Mouse (Mus musculus) urinary bladder, adult 2 months (tissue): ENCODE data around the gene Agbl4. TPM values are rescaled to one million over a fixed set of nuclear protein-coding genes. Genes with fewer than 3 reads are reported as not detected.
A peak's percentile ranks its signal among the peaks of the same experiment; 100 is the strongest.

ENCODE experiments used
- DNase-seq: peaks from one replicate; pipeline ENCODE4 v3.0.0; 2022; ENCODE audit warnings: low spot score
- polyA plus RNA-seq: library from polyadenylated mRNA; depleted of rRNA; stranded (reverse); fragments of >200 nt; gene quantifications from 2 replicates; pipeline ENCODE4 v1.2.3, GENCODE M21; 2012; rRNA removed

Gene Agbl4
- polyA plus RNA-seq, 1 experiment = 0.04 TPM

DNA sequence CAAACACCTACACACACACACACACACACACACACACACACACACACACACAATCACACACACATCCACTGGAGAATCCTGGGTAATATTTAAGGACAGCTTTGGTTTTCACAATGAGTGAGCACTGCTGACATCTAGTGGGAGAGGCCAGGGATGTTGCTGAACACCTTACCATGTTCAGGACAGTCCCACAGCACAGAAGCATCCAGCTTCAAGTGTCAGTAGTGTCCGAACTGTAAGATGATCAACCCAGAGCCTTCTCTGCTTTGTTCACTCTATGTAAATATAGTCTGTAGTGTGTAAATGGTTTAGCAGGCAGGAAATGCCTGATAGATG is 1248.3 kb downstream of the Agbl4 start:
- no peak for DNase-seq

DNA sequence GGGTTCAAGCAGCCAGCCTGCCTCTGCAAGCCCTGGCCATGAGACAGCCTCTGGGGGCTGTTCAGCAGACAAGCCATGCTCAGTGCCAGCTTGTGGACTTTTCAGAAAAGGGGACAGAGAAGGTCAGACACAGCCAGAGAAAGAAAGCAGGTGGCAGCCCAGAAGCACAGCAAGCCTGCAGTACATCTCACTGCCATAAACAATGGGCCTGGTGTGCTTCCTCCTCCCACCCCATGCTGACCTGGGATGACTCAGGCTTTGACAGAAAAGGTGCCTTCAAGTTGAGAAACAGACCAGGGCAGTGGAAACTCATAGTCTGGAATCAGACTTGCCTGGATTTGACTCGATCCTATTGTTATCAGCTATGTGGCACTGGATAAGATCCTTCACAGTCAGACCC is 1256.0 kb downstream of the Agbl4 start:
- no peak for DNase-seq

DNA sequence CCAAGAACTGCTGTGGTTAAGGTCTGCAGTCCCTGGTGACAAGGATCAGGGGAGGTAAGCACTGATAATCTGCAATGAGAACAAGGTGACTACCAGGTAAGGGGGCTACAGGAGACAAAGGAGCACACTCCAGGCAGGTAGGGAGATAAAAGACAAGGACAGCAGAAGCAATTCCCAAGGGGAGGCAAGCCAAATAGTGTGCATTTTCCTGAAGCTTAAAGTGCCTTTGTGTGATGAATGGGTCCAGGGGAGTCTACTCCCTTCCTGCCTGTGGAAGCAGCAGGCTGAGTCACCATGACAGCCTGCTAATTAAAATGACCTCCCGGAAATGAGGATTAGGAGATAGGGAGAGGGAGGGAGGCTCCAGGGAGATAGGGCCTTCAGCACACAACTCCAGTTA is 1266.3 kb downstream of the Agbl4 start:
- DNase-seq = no peak

DNA sequence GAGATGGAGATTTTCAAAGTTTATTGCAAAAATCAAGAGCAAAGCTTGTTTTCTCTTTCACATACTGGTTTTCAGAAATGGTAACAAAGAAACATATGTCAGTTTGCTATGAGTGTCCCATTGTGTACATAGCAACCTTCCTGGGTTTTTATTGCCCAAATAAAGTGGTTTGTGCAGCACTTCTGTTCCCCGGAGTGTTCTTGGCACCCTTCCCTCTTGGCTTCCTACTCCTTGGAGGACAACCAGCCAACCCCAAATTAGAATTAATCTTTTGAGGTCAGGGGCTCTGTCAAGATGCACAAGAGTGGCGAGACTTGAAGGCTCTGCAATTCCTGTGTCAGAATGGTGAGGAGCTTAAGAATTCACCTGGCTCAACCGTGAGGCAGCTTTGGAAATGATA is 1266.7 kb downstream of the Agbl4 start:
- no peak for DNase-seq

DNA sequence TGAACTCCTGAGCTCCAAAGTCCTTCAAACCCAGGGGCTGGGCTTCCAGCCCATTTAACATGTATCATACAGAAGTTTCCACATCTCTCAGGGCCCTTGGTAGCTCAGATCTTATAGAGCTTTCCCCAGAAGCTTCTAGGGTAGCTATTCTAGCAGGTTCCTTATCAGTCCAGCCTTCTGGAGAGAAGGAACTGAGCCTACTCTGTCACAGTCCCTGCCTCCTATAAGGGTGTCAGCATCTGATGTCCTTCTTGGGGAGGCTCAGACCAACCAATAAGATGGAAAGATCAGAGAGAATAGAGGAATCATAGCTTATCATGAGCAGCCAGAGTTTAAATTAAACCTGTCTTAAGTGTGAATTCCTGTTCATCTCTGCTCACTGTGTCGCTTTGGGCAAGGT is 1269.3 kb downstream of the Agbl4 start:
- no peak for DNase-seq

DNA sequence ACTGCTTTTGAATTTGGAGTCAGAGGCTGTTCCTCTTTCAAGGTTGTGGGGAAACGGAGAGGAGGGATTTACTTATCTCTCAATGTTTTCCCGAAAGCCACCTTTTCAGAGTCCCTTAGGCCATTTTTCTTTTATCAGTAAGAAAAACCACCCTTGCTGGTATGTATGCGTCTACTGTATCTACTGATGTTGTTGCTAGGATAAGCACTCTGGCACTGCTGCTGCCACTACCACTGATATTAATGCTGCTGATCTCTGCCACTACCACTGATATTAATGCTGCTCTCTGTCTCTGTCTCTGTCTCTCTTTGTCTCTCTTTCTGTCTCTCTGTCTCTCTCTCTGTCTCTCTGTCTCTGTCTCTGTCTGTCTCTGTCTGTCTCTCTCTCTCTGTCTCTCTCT is 1271.9 kb downstream of the Agbl4 start:
- no peak for DNase-seq

DNA sequence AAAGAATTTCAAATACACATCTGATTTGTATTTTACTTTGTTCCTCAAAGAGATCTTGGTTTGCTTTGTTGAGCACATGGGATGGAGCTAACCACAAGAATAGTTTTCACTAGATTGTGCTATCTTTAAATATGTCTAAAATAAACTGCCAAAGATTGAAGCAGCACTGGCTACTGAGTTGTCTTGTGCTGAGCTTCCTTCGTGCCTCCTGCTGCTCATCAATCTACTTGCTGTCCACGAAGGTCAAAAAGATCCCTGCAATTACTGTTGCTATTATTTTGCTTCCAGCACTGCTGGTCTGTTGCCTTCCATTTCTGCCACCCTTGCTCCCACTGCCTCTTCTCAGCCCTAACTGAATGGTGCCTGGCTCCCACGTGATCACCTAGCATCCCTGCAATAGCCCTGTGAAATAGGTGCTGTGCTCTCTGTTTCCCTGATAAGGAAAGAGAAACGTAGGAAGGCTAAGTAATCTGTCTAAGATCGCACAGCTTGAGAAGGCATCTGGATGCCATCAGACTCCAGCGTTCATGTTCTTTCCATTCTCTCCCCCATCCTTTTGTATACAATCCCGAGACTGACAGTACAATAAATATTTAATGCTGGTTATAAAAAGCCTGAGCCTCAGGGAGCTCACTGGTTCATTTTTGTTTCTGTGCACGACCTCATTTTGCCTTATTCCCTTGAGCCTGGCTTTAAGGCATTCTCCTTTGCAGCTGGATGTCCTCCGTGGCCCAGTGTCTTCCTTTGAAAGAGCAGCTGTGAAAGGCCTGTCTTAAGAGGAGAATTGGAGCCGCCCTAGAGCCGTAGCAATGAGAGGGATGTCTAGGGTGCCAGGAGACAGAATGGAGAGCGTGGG is 1273.3 kb downstream of the Agbl4 start:
- no peak for DNase-seq

DNA sequence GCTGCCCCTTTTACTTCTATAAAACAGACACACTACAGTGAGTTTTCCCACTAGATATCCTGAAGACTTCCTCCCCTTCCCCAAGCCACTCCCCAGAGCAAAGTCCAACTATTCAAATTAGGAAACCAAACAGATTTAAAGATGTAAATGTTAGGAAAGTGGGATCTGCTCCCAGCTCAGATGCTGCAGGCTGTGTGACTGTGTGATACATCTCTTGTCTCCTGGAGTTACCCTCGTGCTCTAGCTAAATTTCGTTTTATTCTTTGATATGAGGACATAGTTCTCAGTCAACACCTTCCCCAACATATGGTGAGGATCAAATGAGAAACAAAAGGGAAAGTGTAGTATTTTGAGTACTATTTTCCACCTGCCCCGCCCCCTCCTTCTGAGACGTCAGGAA is 1274.0 kb downstream of the Agbl4 start:
- no peak for DNase-seq

DNA sequence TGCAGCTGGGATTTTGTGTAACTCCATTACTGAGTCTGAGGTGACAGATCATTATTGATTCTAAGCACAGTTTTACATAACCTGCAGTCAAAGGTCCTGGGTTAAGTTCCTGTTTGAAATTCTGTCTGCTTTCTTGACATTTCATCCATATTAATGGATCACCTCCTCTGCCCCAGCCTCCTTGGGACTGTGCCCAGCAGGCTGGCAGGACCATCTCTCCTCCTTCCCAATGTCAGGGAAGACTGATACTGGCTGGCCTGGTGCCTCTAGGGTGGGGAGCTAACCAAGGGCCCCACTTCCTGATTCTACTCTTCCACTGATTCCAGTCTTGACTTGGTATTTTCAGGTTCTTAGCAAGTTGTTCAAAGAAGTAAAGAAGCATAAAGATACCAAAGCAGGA is 1276.4 kb downstream of the Agbl4 start:
- no peak for DNase-seq

DNA sequence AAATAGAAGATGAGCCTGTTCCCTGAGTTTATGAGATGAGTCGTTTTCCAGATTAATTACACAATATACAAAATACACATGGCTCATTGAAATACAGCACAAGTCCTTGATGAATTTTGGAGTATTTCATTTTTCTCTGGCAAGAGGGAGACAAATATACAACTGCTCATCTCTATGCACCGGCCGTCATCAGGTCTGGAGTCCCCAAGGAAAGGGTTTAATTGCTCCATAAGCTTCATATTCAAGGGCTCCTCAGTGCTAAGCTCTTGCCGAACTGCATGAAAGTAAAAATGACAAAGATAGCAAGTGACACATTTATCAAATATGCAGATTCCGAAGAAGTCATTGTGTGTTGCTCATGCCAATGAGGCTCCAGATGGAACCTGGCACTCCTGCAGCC is 1284.5 kb downstream of the Agbl4 start:
- DNase-seq = no peak

DNA sequence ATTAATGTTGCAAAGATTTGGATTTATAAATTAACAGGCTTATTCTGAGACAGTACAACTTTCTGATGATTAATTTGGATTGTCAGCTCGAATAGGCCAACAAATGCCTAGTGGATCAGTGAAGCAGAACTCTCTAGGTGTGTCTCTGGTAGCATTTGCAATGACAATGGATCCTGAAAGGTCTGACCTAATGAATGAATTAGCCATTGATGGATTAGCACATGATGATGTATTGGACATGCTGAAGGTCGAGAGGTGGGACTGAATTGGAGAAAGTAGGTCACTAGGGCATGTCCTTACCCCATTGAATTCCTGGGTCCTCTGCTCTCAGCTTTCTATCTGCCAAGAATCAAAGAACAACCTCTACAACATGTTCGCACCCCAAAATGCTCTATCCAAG is 1285.3 kb downstream of the Agbl4 start:
- no peak for DNase-seq

DNA sequence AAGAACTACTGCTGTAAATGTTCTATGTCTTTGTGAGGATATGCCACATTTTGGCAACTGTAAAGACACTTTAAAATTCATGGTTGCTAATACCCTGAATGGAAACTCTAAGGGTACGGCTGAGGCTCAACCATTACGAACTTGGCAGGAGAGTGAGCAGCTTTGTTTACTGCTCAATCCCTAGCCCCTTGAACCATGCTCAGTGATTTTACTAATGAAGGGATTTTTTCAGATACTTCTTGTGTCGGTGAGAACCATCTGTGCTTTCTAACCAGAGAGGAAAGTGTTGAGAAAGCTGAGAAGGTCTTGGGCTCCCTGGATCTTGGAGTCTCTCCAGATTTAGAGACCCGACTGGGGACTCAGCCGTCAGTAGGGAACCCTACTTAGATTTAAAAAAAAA is 1286.4 kb downstream of the Agbl4 start:
- no peak for DNase-seq

DNA sequence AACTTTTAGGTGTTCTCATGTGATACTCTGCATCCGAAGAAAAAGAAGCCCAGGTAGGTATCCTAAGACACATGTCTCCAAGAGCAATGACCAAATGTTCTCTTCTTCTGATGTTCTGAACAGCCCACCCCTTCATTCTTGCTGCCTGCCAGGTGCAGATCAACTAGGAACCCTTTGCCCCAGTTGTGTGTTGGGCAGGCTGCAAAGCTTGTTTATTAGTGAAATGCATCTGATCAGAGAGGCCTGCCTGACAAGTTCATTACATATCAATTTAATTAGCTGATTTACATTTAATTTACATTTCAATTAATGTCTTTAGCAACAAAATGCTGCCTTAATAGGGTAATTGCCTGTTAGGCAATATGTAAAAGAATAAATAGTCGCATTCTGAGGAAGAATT is 1288.5 kb downstream of the Agbl4 start:
- no peak for DNase-seq

DNA sequence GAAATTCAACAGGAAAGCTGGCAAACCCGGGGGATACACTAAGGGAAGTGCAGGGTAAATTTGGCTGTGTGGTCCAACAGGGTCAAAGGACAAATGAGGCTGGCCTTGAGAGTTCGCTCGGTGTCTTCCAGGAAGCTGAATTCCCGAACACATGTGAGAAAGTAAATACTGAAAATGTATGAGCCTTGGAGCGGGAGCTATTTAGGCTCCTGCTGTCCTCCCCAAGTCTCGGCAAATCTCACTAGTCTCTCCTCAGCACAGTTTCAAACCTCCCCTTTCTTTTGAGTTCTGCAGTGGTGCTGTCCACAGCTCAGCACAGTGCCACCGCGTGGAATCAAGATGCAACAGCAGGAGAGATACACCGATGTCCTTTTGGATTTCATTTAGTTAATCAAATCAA is 1289.5 kb downstream of the Agbl4 start:
- no peak for DNase-seq

DNA sequence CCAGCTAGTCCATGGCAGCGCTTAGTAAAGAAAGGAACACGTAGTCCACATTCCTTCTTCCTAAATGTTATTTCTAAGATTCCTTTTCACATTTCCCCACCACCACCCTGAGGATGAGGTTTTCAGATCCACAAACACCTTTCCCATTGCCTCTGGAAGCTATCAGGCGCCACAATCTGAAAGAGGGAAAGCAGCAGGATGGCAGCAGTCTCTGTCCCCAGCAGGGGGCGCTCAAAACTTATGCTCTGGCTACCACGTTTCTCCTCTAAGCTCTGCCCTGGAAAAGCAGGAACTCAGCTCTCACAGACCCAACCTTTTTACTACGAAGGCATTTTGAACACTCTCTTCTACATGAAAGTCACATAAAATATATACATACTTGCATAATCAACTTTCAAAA is 1290.2 kb downstream of the Agbl4 start:
- DNase-seq = peak; percentile 55

DNA sequence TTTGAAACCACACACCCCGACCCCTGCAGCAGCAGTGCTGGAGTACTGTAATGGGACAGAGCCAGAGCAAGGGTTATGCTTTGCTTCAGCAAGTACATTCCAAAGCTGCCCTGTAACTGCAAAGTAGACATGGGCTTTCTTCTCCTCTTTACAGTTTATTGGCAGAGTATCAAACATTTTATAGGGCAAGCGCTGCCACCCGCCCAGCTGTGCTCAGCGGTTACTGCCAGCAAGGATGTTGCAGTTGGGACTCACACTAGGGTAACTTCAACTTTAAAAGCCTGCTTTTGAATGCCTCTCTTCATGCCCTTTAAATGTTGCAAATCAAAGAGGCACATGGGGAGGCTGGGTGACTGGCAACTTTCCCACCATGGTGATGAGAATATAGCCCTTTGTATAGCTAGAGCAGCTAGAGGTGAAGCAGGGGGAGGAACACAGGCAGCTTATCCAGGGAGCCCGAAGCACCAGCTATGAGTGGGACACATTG is 1293.6 kb downstream of the Agbl4 start:
- no peak for DNase-seq

DNA sequence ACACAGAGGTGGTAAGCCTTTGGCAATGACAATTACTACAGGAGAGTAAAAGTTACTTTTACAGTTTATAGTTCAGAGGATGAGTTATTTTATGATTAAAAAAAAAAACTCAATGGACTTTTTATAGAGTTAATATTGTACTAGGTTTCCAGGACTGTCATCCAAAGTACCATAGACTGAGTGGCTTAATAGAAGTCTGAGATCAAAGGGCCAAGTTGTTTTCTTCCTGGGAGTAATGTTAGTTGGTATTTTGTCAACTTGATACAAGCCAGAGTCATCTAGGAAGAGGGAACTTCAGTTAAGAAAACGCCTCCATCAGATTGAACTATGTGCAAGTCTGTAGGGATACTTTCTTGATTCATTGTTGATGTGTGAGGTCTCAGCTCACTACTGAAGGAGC is 1303.9 kb downstream of the Agbl4 start:
- DNase-seq = no peak

DNA sequence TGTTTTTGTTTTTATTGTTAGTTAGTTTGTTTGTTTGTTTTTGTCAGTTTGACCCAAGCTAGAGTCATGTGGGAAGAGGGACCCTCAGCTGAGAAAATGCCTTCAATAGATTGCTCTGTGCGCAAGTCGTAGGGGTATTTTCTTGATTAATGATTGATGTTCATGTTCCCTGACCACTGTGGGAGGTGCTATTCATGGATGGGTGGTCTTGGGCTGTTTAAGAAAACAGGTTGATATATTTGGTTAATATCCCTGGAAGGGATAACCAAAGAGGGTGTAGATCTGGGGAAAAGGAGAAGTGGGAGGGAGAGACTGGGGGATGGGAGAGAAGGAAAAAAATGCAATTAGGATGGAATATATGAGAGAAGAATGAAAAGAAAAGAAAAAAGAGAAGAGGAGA is 1306.7 kb downstream of the Agbl4 start:
- DNase-seq = no peak

DNA sequence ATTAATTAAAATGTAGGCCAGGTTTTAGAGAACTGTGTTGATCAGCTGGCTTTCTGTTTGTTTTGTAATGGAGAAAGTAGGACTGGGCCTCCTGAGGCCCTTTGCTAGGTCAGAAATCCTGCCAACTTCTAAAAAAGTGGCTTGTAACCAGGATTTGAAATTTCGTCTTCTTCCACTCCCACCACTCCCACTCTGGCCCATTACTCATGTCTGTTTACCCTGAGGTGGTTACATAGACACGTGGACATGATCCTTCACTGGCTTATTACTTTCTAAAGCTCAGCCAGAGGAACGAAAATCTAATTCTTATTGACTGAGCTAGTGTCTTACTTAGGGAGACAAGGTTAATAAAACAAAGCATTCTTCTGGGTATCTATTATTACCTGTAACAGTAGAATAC is 1307.5 kb downstream of the Agbl4 start:
- no peak for DNase-seq

Other genes with a start within 250 kb of the Agbl4 start
- gene Elavl4, start 45.8 kb upstream of the Agbl4 start, polyA plus RNA-seq = 0.14 and 0.15 TPM in 2 replicates